Mouse (Mus musculus) hindbrain, embryonic 16.5 days (tissue): ENCODE data around the gene Cacna2d3. TPM values are rescaled to one million over a fixed set of nuclear protein-coding genes. Genes with fewer than 3 reads are reported as not detected.

Experiments used
- ATAC-seq: fragments of 200-750 bp; cut with Nextera tagmentation; 2 replicates; pipeline ENCODE4 v1.8.0; 2017; ENCODE audit warnings: moderate TSS enrichment, moderate library complexity
- H3K27ac ChIP-seq: fragments of 300-500 bp; sonication (generic); 2 replicates; pipeline ENCODE4 v1.5.1; 2014; ENCODE audit warnings: low read depth, mild to moderate bottlenecking, control low read depth, low read length, moderate library complexity
- H3K27me3 ChIP-seq: fragments of 300-500 bp; sonication (generic); replicated peaks from 2 replicates; pipeline ENCODE4 v1.6.1; 2014; ENCODE audit warnings: low read length; ENCODE audit not compliant: control insufficient read depth, insufficient read depth
- H3K36me3 ChIP-seq: fragments of 300-500 bp; sonication (generic); 2 replicates; pipeline ENCODE4 v1.6.1; 2014; ENCODE audit warnings: mild to moderate bottlenecking, low read length, moderate library complexity, mixed read lengths; ENCODE audit not compliant: control insufficient read depth, insufficient read depth
- H3K4me1 ChIP-seq: fragments of 300-500 bp; sonication (generic); 2 replicates; pipeline ENCODE4 v1.6.1; 2014; ENCODE audit warnings: low read depth, low read length; ENCODE audit not compliant: control insufficient read depth, insufficient read depth
- H3K4me2 ChIP-seq: fragments of 300-500 bp; sonication (generic); 2 replicates; pipeline ENCODE4 v1.6.1; 2014; ENCODE audit warnings: mild to moderate bottlenecking, low read length, control low read depth, moderate library complexity
- H3K4me3 ChIP-seq: fragments of 300-500 bp; sonication (generic); 2 replicates; pipeline ENCODE4 v1.5.1; 2014; ENCODE audit warnings: mild to moderate bottlenecking, low read length, control low read depth, moderate library complexity
- H3K9ac ChIP-seq: fragments of 300-500 bp; sonication (generic); 2 replicates; pipeline ENCODE4 v1.6.1; 2014; ENCODE audit warnings: low read depth, mild to moderate bottlenecking, control low read depth, low read length, moderate library complexity
- H3K9me3 ChIP-seq: fragments of 300-500 bp; sonication (generic); 2 replicates; pipeline ENCODE4 v1.6.1; 2014; ENCODE audit warnings: mild to moderate bottlenecking, low read length, moderate library complexity; ENCODE audit not compliant: control insufficient read depth
- WGBS: fragments of 180-500 bp; shearing (Covaris S2); extraction: QIAGEN DNeasy Blood & Tissue Kit; methylation state at CpG from one replicate; pipeline ENCODE4 v1.1.7; 2014; 5-methylcytosine and 5-hydroxymethylcytosine counted together
- polyA plus RNA-seq: library from polyadenylated mRNA; unstranded; fragments of >200 nt; fragmentation: Nextera tagmentation; extraction: Ambion mirVana; gene quantifications from 2 replicates; pipeline ENCODE4 v1.2.1, GENCODE M21; 2015

Cacna2d3 gene
- polyA plus RNA-seq, 1 experiment from 2014 or later = 32.8 TPM

GRCm38 (mm10) chr14:29204236-29204966 is 517.3 kb downstream of the Cacna2d3 start:
- Histone ChIP-seq H3K27me3 (no peaks in the 10 kb centered on the region), H3K27ac (no peak overlapping the region), H3K4me1 (peaks cover 7% of the 10 kb centered on the region), H3K4me3 (no peak overlapping the region), H3K9ac (no peak overlapping the region), H3K4me2 (no peak overlapping the region), H3K36me3 (no peaks in the 10 kb centered on the region), H3K9me3 (no peaks in the 10 kb centered on the region)
- 38% methylated on average over 10 of the region's 10 CpGs for WGBS
- peak; percentile 92 for ATAC-seq

- Histone ChIP-seq H3K9me3 (no peaks in the 10 kb centered on the region), H3K36me3 (no peaks in the 10 kb centered on the region), H3K27ac (no peak overlapping the region), H3K4me3 (no peak overlapping the region), H3K4me1 (no peaks in the 10 kb centered on the region), H3K9ac (no peak overlapping the region), H3K27me3 (no peaks in the 10 kb centered on the region), H3K4me2 (no peak overlapping the region)
- ATAC-seq = no peak
Measured at GRCm38 (mm10) chr14:29196171-29196570, 525.5 kb downstream of the Cacna2d3 start.

- ATAC-seq = no peak
- Histone ChIP-seq H3K9me3 (no peaks in the 10 kb centered on the region), H3K4me1 (no peaks in the 10 kb centered on the region), H3K27me3 (no peaks in the 10 kb centered on the region), H3K4me2 (no peak overlapping the region), H3K36me3 (no peaks in the 10 kb centered on the region), H3K27ac (no peak overlapping the region), H3K4me3 (no peak overlapping the region), H3K9ac (no peak overlapping the region)
- WGBS = 90% methylated on average over 3 of the region's 3 CpGs
Measured at GRCm38 (mm10) chr14:29191426-29191825, 530.2 kb downstream of the Cacna2d3 start.

GRCm38 (mm10) chr14:29183730-29184129 is 537.9 kb downstream of the Cacna2d3 start:
- Histone ChIP-seq H3K9ac (no peak overlapping the region), H3K36me3 (no peaks in the 10 kb centered on the region), H3K4me1 (peaks cover 8% of the 10 kb centered on the region), H3K27ac (no peak overlapping the region), H3K4me2 (no peak overlapping the region), H3K4me3 (no peak overlapping the region), H3K9me3 (no peaks in the 10 kb centered on the region), H3K27me3 (no peaks in the 10 kb centered on the region)
- no peak for ATAC-seq
- WGBS = 88% methylated on average over 5 of the region's 5 CpGs

GRCm38 (mm10) chr14:29179397-29179888 is 542.2 kb downstream of the Cacna2d3 start:
- H3K27ac ChIP-seq = peak overlapping the region; percentile 42; the same call in 1 of the 2 replicates
- H3K4me2 ChIP-seq = no peak overlapping the region; the same call in 1 of the 2 replicates
- 21% methylated on average over 11 of the region's 11 CpGs for WGBS
- H3K36me3 ChIP-seq = no peaks in the 10 kb centered on the region
- ATAC-seq = peak; percentile 34; the same call in 1 of the 2 replicates
- H3K9ac ChIP-seq = no peak overlapping the region
- H3K4me3 ChIP-seq = no peak overlapping the region
- no peaks in the 10 kb centered on the region for H3K27me3 ChIP-seq
- H3K4me1 ChIP-seq = peaks cover 12% of the 10 kb centered on the region
- no peaks in the 10 kb centered on the region for H3K9me3 ChIP-seq

- peak overlapping the region; percentile 42; the same call in 1 of the 2 replicates for H3K27ac ChIP-seq
- no peak overlapping the region for H3K9ac ChIP-seq
- H3K4me2 ChIP-seq = peak overlapping the region; percentile 28
- peaks cover 12% of the 10 kb centered on the region for H3K4me1 ChIP-seq
- peak; percentile 94 for ATAC-seq
- 10% methylated on average over 15 of the region's 15 CpGs for WGBS
- H3K27me3 ChIP-seq = no peaks in the 10 kb centered on the region
- H3K4me3 ChIP-seq = no peak overlapping the region
- H3K36me3 ChIP-seq = no peaks in the 10 kb centered on the region
- H3K9me3 ChIP-seq = no peaks in the 10 kb centered on the region
Measured at GRCm38 (mm10) chr14:29178695-29179396, 542.8 kb downstream of the Cacna2d3 start.

GRCm38 (mm10) chr14:29174762-29175161 is 546.9 kb downstream of the Cacna2d3 start:
- Histone ChIP-seq H3K4me1 (peaks cover 12% of the 10 kb centered on the region), H3K4me2 (no peak overlapping the region), H3K27ac (no peak overlapping the region), H3K9ac (no peak overlapping the region), H3K27me3 (no peaks in the 10 kb centered on the region), H3K9me3 (no peaks in the 10 kb centered on the region), H3K4me3 (no peak overlapping the region), H3K36me3 (no peaks in the 10 kb centered on the region)
- ATAC-seq = no peak
- WGBS = 71% methylated on average over 3 of the region's 3 CpGs

- ATAC-seq = no peak
- 90% methylated on average over 2 of the region's 2 CpGs for WGBS
- H3K4me2 ChIP-seq = no peak overlapping the region
Measured at GRCm38 (mm10) chr14:29172207-29172606, 549.5 kb downstream of the Cacna2d3 start.

GRCm38 (mm10) chr14:29164653-29165030 is 557.0 kb downstream of the Cacna2d3 start:
- ATAC-seq = no peak
- H3K4me2 ChIP-seq = no peak overlapping the region
- WGBS = 59% methylated on average over 6 of the region's 6 CpGs
- H3K4me3 ChIP-seq = no peak overlapping the region
- H3K36me3 ChIP-seq = no peaks in the 10 kb centered on the region
- peaks cover 7% of the 10 kb centered on the region for H3K4me1 ChIP-seq
- peak overlapping the region; percentile 15; the same call in 1 of the 2 replicates for H3K27ac ChIP-seq
- H3K9me3 ChIP-seq = no peaks in the 10 kb centered on the region
- H3K27me3 ChIP-seq = no peaks in the 10 kb centered on the region
- H3K9ac ChIP-seq = no peak overlapping the region

More at GRCm38 (mm10) chr14:29172207-29172606, 549.5 kb downstream of the Cacna2d3 start:
- H3K4me3 ChIP-seq = no peak overlapping the region
- no peak overlapping the region for H3K9ac ChIP-seq
- H3K27ac ChIP-seq = no peak overlapping the region
- no peaks in the 10 kb centered on the region for H3K36me3 ChIP-seq
- no peaks in the 10 kb centered on the region for H3K4me1 ChIP-seq
- no peaks in the 10 kb centered on the region for H3K27me3 ChIP-seq
- no peaks in the 10 kb centered on the region for H3K9me3 ChIP-seq
